Mouse (Mus musculus): ENCODE results near the gene Procr.

GRCm38 (mm10) chr2:155792899-155793298 is 42.0 kb downstream of the Procr start:
- TF ChIP-seq CTCF (IDR thresholded peaks at IDR 0.05) (no peak), POLR2A (IDR thresholded peaks at IDR 0.05; ENCODE audit: insufficient read depth, low read depth, low read length) (no peak)
